Mouse (Mus musculus): ENCODE results near the gene Ccdc106.
"Not testable (repeated sequence)": the region's sequence is repeated elsewhere in the genome, so short reads cannot be mapped to it uniquely, and the experiment has no call there.

Ccdc106 gene

DNA sequence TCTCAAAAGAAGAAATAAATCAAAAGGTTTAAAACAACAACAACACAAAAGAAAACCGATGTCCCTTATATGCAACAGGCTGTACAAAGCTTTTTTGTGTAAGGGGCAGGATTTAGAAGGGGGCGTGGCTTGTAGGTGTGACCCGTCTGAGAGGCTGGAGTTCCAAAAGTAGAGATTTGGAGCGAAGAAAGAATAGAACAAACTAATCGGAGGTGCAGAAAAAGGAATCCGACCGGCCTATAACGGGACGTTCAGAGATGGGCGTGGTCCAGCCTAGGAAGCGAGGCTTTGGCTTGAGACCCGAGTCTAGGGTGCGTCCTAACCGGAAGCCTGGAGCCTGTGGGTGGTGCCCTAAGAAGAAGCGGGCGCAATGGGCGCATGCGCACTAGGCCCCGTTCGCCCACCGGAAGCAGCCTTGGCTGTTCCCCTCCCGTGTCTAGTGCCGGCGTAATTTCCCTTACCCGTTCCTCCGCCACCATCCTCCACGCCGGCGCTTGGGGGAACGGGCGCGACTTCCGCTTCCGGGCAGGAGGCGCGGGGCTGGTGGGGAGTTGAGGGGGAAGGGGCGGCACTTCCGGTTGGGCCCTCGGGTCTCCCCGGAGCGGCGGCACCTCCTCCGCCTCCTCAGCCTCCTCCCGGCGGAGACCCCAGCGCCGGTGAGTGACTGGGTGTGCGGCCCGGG is at the start of gene Ccdc106, which contains the start of gene Zfp865:
Gene Ccdc106 (plus strand): TSS at position 554 of the 682 bp plus-strand sequence.
Gene Zfp865 (plus strand): TSS at position 377 of the 682 bp plus-strand sequence.
- DNase-seq (ENCODE audit: low read depth, low spot score): peak; percentile 99

DNA sequence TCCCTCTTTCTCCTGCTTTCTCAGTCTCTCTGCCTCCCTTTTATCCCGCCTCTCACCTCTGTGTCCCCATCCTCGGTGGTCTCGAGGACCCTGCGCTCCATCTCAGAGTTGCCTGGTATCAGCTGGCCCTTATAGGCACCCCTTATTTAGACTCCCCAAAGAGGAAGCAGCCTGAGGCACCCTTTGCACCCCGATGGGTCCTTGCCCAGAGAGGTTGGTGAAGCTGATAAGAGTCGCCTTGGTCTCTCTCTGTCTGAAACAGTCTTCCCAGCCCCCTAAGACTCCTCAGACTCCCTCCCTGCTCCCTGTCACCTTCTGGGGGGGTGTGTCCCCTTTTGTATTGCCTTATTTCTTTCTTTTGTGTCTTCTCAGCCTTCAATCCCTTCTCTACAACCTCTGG is 49.3 kb upstream of the Ccdc106 start, which contains the start of gene Sbk3:
Gene Sbk3 (minus strand): TSS at position 101 of the 400 bp plus-strand sequence.
- no peak for DNase-seq (ENCODE audit: low read depth, low spot score)

DNA sequence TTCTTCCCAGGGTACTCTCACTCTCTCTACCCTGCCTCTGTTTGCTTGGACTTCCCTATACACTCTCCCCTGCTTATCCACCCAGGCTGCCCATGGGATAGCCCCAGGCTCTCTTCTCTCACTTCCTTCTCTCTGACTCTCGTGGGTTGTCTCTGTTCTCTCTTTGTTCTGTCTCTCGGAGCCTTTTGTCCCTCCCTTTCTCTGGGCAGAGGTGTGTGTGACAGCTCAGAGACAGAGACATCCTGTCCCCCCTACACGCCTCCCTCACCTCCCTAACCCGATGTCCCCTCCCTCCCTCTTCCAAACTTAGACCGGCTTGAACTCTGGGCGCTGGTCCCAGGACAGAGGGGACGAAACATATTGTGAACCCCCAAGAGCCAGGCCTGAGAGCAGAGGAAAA is 48.6 kb upstream of the Ccdc106 start:
- no peak for DNase-seq (ENCODE audit: low read depth, low spot score)

DNA sequence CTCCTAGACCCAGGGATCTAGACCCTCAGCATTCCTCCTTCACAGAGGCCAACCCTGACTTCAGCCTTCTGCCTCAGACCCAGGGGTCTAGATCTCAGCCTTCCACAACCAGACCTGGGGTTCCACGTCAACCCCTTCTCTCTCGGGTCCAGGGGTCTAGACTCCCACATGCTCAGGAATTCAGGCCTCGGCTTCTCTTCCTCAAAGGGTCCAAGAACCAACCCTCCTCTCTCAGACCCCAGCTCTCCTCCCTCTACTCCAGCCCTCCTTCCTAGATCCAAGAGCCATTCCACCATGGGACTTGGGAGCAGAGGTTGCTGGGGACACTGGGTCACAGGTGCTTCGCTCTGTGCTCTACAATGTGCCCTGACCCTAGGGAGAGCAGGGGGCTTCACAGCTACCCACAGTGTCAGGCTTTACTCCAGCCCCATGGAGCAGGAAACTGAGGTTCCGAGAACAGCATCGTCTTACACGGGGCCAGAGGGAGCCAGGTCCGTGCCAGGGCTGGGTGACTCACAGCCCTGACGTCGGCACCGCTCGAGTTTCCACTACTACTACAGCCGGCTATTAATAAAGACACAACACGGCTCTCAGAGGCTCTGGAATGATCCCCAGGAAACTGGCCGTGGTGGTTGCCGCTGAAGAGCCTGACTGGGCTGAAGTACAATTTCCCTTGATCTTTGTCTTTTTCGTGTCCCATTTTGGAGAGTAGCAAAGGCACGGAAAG is 47.9 kb upstream of the Ccdc106 start:
- DNase-seq (ENCODE audit: low read depth, low spot score): no peak

DNA sequence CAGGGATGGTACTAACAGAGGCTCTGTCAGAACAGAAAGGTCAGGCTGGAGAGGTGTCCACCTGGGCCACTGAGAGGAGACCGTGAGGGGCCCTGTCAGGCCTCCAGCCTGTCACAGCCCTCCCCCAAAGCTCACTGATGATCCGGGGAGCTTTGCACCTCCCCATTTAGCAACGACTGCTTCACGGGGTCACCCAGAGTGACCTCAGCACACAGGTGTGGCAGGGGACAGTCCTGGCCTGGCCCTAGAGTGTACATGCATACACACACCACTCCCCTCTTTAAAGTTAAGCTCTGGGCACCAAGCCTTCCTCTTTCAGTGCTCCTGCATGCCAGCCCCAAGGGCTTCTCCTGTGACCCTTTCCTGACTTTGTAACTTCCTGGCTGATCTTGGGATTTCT is 44.9 kb upstream of the Ccdc106 start:
- no peak for DNase-seq (ENCODE audit: low read depth, low spot score)

DNA sequence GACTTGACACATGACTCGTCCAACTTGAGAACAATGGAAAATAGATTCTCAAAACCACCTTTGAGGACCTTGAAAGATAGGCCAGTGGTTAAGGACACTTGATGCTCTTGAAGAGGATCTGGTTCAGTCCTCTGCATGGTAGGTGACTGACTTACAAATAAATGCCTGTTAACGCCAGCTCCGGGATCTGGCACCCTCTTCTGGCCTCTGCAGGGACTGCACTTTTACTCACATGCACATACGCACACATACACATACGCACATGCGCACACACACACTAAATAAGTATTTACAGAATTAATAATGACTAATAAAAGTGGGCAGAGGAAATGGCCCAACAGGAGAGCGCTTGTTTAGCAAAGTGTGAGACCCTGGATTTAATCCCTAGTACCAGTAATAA is 43.5 kb upstream of the Ccdc106 start:
- no peak for DNase-seq (ENCODE audit: low read depth, low spot score)

DNA sequence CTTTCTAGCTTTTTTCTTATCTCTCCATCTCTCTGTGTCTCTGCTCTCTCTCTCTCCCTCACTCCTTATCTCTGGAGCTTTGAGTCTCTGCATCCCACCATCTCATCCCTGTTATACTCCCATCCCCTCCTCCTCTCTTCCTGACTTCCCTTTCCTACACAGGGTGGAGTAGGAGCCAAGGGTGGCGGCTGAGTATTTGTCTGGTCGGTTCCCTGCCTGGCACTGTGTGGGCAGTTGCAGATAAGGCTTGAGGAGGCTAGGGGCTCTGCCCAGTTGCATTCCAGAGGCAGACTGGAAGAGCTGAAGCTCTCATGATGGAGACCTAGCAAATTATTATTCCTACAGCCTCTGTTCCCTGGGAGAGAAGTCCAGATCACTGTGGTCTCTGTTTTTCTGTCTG is 32.1 kb upstream of the Ccdc106 start:
- DNase-seq (ENCODE audit: low read depth, low spot score): no peak

DNA sequence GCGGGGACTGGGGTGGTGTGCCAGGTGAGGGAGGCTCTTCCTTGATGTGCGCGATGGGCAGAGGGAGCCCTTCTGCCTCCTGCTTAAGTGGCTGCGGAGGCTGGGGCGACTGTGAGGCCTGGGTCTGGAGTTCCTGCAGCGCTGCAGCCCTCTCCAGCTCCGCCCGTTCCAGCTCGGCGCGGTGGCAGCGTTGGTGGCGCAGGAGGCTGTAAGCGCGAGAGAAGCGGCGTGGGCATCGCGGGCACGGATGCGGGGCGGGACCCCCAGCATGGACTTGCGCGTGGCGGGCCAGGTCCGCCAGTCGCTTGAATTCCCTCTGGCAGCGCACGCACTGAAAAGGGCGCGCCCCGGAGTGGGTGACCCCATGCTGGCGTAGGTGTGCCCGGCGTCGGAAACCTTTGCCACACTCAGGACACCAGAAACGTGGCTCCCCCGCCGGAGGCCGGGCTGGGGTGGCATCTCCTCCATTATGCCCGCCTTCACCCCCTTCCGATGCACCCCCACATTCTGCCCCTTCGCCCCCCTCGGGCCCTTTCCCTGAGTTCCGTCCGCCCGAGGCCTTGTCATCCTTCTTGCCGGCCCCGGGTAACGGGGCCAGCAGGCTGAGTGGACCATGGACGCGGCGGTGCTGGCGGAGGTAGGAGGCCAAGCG is 26.9 kb upstream of the Ccdc106 start:
- DNase-seq (ENCODE audit: low read depth, low spot score): no peak

DNA sequence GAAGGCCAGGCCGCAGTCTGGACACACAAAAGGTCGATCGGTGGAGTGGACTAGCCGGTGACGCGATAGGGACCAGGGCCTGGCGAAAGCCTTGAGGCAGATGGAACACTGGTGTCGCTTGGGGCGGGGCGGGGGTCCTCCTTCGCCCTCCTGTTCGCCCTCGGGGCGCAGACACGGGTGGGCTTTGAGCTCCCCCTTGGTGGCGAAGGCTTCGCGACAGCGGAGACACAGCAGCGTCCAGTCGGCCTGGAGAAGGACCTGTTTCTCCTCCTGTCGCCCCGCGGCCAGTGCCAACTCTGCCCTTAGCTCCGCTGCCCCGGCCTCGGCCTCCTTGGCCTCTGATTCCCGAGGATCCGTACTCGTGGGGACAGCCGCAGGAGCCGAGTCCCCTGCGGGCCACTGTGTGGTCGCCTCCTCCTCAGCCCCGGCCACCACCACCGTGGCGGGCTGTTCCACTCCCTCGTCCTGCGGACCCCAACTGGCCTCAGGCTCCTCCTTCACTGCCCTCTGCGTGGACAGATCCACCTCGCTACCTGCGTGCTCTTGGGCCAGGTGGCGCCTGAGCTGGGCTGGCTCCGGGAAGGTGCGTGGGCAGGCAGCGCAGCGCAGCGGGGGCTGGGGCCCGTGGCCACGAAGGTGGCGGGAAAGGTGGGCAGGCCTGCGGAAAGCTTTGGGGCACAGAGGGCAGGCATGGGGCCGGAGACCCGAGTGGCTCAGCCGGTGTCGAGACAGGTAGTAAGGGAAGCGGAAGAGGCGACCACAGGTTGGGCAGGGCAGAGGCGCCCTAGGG is 26.2 kb upstream of the Ccdc106 start:
- DNase-seq (ENCODE audit: low read depth, low spot score): no peak

DNA sequence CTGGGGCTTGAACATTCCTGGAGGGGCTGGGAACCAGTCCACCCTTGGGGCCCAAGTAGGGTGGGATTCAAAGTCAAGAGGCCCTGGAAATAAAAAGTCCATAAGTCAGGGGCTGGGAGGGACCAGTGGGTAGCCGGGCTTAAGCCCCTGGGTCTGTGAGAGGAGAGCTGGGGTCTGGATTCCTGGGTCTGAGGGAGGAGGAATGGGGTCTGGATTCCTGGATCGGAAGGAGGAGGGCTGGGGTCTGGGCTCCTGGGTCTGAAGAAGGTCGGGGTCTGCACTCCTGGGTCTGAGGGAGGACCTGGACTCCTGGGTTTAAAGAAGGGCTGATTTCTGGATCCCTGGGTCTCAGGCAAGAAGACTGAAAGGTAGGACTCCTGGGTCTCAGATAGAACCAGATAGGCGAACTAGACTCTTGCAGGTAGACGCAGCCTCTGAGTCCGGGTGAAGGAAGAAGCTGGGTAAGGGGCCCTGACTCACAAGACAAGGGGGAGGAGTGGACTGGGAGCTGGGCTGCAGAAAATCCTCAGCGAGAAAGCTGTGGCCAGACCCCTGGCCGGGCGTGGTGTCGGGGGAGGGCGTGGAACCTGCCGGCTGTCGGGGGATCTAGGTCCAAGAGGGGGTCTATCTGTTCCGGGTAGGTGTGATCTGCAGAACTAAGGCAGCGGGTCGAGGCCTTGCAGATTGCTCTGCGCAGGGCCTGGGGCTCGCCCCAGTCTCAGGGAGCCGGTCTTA is 24.9 kb upstream of the Ccdc106 start:
- no peak for DNase-seq (ENCODE audit: low read depth, low spot score)

DNA sequence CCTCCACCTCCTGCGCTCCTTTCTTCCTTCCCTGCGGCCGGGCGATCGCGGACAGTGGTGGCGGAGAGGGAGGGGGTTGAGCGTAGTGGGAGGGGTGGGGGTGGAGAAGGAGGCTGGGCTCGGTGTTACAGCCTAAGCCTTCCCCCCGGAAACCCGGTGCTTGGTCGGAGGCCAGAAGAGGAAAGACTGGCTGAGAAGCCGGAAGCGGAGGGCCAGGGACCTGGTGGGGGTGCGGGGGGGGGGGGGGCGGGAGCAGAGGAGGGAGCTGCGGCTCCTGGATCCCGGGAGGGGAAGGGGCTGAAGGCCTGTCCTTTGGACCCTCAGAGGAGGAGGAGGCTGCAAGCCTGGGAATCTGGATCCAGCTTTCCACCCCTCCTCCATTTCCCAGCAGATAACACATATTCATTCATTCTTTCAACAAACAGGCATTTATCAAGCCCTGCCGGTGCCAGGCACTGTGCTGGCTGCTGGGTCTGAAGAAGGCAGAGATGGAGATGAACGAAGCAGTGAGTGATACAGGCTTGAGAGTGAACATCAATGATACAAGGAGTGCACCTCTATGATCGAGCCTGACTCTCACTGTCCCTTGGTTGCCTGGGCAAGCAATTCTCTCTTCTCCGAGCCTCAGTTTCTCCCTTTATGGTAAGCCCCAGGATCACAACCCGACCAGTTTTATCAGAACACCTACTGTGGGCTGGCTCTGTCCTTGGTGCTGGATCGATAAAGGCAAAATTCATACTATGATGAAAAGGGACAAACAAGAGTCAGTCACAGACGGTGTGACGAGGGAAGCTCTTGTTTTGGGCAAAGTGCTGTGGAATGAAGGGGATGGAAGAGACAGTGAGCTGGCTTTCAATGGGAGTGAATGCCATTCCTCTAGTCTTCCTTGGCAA is 24.1 kb upstream of the Ccdc106 start, which contains the start of gene Zfp579:
Gene Zfp579 (minus strand): TSS at position 156 of the 893 bp plus-strand sequence.
- DNase-seq (ENCODE audit: low read depth, low spot score): peak; percentile 90

DNA sequence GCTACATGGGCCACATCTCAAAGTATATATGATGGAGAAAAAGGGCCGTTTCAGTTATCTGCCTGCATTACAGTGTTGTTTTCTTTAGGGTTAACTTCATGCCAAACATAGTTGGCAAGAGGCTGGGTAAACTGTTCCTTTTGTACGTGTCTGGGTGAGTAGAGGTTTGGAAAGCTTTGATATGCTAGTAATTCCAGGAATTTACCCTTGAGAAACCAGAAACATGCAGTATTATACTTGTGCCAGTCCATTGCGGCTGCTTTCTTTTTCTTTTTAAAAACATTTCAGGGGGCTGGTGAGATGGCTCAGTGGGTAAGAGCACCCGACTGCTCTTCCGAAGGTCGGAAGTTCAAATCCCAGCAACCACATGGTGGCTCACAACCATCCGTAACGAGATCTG is 23.4 kb upstream of the Ccdc106 start:
- DNase-seq (ENCODE audit: low read depth, low spot score): no peak

DNA sequence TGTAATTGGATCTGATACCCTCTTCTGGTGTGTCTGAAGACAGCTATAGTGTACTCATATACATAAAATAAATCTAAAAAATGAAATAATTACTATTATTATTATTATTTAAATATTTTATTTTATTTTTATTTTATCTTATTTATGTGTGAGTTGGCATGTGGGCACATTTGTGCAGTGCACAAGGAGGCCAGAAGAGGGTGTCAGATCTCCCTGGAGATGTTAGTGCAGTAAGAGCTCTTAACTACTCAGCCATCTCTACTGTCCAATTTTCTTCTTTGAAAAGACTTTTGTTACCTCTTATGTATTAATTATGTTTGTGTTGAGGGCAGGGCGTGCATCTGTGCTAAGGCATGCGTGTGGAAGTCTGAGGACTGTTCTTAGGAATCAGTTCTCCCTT is 20.5 kb upstream of the Ccdc106 start:
- no peak for DNase-seq (ENCODE audit: low read depth, low spot score)

DNA sequence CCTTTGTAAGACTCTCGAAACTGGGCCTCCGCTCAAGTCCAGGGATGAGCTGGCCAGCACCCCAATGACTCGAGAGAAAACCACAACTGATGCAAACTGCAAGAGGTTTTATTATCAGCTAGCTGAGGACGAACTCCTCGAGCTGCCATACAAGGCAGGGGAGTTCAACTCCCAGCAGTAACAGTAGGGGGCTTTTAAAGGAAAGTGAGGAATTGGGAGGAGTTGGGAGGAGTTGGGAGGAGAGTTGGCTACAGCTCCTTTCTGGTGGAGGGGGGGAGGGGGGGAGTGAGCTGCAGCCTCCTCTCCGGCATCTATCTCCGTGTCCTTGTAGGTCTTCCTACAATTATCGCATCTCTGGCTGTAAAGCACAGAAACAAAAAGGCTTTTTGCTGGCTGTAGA is 17.5 kb upstream of the Ccdc106 start:
- not testable (repeated sequence) for DNase-seq (ENCODE audit: low read depth, low spot score)

DNA sequence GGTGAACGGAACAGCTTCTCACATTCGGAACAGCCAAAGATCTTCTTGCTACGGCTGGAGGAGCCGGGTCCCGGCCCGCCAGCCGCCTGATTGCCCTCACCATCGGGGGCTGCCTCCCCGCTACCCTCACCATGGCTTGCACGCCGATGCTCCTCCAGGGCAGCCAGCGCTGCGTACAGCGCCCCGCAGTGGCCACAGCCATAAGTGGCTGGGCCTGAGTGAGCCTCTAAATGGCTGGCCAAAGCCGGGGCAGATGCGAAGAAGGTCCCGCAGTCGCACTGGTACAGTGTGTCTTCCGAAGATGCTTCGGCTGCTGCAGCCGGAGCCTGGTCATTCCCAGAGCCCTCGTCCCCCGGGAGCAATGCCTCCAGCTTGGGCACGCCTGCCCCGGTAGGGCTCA is 12.1 kb upstream of the Ccdc106 start:
- DNase-seq (ENCODE audit: low read depth, low spot score): no peak

DNA sequence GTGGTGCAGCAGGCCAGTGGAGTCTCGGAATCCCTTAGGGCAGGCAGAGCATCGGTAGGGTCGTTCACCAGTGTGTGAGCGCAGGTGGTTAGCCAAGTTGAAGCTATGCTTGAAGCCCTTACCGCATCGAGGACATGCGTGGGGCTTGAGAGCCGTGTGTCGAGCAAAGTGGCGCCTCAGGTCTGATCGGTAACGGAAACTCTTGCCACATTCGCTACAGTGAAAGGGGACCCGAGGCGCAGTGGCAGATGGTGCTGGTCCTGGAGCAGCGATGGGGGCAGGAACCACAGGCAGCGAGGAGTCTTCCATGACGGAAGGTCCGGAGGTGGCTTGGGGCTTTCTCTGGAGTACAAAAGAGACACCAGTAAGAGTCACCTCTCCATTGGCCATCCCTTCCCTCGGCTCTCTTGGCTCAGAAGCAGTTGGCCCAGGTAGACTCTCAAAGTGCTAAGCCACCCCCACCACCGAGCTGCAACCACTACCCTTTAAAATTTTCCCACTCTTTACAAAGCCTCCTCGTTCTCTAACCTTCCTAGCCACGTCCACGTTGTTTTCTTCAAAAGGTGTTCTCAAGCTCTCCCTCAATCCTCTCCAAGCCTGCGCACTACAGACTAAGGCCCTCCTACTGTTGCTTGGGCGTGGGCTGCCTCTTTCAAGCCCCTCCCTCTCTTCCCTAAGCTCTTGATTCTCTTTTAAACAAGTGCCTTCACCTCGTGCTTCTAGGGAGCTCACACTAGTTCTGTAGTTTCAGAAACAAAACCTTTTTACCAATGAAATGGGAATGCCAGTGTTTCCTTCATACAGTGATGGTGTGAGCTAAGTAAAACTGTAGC is 7.5 kb upstream of the Ccdc106 start:
- no peak for DNase-seq (ENCODE audit: low read depth, low spot score)

DNA sequence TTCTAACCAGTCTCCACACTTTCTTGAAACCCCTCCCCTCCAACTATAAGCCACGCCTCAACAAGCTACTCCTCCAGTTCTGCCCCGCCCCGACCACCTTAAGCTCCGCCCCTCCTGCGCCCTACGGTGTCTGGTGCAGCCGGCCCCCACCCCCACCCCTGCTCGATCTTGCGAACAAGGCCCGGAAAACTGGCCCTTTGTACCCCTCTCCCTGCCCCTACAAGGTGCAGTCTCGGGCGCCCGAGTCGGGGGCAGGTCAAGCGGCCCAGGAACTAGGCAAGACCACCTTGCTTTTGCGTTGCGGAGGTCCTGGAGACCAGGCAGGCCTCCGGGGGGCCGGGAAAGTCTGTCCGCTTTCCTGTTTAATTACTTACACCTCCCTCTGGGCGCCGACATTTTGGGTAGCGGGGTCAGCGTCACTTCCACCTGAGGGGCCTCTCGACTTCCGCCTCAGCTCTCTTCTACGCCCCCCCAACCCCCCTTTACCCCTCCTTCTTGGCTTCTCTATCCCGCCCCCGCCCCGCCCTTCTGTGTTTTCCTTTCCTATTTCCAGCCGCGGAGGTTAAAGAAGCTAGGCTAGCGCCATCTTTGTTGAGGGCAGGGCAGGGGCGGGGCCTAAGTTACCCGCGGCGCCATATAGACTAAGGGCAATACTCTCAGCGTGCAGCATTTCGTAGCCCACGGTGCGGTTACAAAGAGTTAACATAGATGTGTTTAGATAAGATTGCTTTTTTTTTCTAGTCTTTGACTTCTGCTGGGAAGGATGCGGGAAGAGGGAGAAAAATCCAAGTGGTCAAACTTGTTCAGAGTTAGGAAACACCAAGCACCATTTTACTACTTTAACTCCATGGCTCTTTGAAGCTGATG is 5.9 kb upstream of the Ccdc106 start, which contains the start of the genes Zfp524 and Fiz1:
Gene Zfp524 (plus strand): TSS at position 165 of the 867 bp plus-strand sequence.
Gene Fiz1 (minus strand): TSS at position 447 of the 867 bp plus-strand sequence.
- peak; percentile 98 for DNase-seq (ENCODE audit: low read depth, low spot score)
